Mouse (Mus musculus) mesoderm, embryonic 11.5 days (tissue): ENCODE data around the gene Tmem209.
A peak's percentile ranks its signal among the peaks of the same experiment; 100 is the strongest.

Source experiments
- DNase-seq: peaks from one replicate; pipeline ENCODE4 v3.0.0-alpha.2; 2012; ENCODE audit warnings: low read depth, low spot score

Gene Tmem209

DNA sequence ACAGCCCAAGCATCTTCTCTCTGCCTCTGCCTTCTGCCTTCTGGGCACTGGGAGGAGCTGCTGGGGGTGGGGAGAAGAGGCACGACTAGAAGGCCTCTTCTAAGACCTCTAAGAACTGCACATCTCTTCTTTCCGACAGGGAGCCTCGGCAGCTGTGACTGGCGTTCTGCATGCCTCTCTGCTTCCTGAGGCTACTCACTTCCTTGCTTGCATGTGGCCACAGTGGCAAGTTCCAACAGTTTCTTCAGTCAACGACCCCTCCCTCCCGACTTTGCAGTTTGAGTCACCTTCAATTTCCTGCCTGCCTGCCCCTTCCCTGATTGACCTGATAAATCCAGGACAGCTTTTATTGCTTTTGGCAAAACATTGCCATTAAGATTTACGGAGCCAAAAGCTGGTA is 46.8 kb downstream of the Tmem209 start:
- DNase-seq, result no peak

DNA sequence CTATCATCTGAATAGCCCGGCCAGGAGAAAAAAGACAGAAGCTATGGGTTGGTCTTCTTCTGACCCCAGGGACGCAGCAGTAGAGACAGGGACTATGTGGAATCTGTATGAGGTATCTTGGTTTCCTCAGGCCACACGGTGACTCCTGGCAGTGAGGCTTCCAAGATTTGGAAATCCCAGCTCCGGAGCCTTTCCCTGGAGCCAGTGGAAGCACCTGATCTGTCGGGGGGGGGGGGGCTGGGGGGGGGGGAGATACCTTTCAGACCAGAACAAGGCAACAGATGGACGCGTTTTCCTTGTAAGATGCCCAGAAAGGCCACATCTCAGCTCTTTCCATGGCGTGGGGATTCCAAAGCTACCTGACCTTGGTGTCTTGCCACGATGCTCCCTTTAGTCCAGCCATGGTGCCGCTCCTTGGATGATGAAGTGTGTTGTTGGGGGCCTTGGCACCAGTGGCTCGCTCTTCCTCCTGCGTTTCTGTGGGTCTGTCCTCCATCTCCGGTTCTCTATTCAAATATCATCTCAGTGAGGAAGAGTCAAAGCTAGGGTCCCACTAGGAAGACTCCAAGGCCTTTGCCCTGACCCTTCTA is 47.7 kb downstream of the Tmem209 start:
- no peak for DNase-seq

DNA sequence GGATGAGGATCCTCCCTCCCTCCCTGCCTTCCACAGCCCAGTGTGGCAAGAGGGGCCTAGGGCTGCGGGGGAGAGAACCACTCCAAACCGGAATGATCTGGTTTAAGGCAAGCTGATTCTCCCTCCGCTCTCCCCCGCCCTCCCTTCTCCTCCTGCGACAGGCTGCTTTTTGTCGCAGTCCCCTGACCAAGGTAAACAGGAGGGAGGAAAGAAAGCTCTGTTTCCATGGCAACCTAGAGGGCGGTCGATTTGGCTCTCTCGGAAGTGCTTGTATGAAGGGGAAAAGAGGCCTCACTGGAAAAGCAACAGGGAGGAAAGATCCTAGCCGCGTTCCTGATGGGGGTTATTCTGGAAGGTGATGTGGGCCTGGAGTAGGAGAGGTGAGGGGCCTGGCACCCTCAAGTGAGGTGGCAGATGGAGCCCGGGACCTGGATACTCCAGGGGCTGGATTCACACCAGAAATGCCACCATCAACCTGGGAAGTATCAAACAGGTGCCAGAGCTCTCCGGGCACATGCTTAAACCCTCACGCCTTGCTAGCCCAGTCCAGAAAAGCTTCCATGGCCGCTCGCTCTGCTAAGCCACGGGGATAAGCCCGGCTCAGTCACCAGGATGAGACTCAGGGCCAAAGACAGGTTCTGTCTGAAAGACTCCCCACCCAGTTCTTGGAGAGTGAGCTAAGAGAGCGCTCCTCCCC is 48.7 kb downstream of the Tmem209 start:
- peak; percentile 93 for DNase-seq

DNA sequence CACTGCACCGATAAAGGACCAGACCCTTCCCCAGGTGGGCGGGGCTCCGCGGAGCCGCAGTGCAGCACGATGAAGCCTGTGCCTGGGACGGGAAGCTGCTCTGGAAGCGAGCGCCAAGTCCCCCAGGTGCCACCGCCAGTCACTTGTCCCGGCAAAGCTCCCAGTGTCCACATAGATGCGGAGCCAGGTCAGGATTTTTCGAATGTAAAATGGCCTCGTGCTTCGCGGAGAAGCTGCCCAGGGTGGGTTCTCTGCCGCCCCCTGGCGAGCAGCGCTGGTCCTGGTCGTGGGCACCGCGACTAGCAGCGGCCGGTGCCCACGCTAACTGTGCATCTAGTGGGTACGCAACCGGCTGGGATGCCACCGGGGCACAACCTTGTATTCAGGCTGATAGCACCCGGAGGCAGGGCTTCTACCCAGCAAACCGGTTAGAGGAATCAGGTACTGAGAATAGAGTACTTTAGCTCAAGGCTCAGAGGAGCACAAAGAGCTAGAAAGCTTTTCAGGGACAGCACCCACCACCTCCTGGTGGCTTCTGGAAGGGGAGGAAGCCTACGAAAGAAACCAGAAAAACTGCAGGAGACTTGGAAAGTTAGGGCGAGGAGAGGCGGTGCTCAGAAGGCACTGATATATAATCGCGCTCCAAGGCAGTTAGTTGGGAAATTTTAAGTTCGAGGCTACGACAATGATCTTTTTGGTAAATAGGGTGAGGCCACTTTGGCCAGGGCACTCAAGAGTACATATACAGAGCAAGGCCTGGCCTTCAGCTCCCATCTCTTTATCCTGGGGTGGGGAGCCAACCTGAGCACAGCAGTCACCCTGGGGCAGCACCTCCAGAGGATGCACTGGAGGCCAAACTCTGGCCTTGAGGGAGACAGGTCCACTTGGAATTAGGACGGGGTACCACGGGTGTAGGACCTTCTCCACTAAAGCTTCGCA is 49.5 kb downstream of the Tmem209 start:
- peak; percentile 87 for DNase-seq

DNA sequence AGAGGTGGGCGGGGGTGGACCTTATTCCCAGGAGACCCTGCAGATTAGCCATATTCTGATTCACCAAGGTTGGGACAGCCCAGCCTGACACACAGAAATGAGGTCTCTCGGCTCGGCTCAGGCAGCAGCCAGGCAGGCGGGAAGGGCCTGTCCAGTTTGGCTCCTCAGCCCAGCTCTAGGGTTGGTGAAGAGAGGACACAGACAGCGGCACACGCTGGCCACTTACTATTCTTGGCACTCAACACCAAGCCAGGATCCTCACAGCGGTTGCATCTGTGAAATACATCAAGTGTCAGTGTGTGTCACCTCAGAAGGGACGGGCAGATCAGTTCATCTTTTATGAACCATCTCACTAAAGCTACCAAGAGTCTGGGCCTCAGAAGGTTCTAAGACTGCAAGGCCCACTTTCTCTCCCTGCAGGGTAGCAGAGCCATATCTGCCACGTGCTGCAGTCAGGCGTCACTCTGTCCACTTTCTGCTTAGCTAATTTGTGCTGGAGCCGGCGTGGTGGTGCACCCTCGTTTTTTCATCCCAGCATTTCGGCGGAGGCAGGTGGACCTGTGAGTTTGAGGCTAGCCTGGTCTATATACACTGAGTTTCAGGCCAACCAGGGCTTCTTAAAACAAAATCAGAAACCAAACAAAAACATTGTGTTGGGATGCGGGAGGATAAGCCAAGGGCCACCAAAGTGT is 50.4 kb downstream of the Tmem209 start:
- no peak for DNase-seq

DNA sequence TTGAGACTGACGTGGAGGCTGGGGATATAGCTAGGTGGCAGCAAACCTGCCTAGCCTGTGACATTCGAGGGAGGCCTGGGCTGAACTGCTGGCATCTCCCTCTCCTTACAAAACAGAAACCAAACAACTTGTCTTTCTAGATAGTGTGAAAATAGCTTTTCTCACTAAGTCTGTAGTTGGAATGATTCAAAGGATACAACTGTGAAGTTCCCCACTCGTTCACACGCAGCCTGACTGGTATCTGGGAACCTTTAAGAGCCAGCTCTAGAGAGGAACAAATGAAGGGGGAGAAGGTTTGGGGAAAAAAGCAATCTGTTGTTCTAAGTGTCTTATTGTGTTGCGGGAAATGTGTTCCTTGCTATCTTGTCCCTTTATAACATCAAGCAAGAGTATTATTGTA is 51.0 kb downstream of the Tmem209 start:
- no peak for DNase-seq

DNA sequence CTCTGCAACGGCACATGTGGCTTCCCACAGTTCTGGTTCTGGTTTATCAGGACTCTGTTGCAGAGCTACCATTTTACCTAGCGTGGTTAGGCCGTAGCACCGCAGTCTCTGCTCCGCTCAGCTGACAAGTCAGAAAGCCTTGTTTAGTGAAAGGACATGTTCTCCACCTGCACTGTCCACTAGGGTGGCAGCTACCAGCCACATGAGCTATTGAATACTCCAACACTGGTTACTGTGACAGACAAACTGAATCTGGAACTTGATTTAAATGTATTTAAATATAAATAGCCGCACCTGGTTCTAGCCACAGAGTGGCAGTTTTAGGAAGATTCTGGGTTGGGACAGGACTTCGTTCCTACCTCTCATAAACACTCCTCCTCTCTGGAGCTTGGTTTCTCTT is 52.6 kb downstream of the Tmem209 start:
- DNase-seq, result no peak

DNA sequence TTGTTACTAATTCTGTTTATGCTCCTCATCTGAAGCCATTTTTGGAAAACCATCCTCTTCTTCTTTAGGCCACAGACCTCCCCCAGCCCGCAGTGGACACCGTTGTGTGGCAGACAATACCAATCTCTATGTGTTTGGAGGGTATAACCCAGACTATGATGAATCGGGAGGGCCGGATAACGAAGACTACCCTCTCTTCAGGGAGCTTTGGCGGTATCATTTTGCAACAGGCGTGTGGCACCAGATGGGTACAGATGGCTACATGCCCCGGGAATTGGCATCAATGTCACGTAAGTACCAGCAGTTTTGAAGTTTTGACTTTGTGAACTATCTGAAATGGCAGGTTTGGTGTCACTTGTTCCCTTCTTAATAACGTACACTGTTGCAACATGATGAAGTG is 70.0 kb downstream of the Tmem209 start:
- DNase-seq, result no peak

DNA sequence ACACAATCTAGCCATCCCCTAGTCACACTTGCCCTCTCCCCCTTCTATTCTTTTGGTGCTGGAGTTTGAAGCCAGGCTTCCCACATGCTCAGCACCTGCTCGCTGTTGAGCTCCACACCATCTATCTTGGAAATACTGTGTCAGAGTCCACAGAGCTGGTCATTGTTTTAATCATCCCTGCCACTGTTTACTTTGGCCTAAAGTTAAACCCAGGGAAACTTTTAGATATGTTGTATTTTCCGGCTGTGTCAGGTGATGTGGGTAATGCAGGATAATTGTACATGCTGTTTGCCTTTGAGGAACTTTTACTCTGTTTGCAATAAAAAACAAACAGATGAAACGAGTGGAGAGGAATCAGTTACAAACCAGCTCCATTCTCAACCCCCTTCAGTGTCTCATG is 72.5 kb downstream of the Tmem209 start:
- no peak for DNase-seq

DNA sequence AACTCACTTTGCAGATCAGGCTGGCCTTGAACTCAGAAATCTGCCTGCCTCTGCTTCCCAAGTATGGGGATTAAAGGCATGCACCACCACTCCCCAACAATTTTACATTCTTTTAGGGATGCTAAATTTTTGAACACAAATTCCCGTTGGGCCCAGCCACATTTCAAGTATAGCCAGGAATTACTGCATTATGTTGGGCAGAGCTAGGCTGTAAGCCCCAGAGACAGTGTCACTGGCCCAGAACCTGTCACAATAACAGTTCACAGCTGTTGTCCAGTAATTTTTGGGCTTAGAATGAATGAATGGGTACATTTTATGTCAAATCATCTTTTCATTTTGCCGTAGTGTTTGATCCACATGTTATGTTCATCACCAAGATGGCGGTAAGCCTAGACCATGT is 73.1 kb downstream of the Tmem209 start:
- no peak for DNase-seq

DNA sequence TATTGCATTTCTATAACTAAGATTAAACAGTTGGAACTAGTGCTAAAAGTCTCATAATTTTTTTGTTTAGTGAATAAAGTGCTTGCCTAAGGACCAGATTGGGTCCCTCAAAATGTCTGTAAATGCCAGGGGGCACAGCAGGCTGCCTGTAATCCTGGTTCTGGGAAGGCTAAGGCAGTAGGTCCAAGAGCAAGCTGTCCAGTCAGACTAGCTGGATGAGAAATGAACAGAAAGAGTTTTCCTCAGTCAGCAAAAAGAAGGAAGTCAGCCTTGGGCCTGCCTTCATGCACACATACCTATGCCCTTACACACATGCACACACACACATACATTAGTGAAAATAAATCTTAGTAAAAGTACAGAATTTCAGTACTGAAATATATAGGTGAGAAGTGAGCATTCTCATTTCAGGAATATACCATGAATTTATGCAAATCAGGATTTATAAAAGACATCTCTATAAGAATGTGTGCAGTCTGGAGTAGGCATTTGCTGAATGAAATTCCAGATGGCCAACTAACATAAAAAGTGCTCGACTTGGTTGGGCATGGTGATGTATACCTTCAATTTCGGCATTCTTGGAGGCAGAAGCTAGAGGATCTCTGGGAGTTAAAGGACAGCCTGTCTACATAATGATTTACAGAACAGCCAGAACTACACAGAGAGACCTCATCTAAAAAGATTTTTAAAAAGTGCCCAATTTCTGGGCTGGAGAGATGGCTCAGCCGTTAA is 77.0 kb downstream of the Tmem209 start:
- DNase-seq, result peak; percentile 45
